Mouse (Mus musculus): ENCODE measurements around the gene Rpl31.

Rpl31 gene

DNA sequence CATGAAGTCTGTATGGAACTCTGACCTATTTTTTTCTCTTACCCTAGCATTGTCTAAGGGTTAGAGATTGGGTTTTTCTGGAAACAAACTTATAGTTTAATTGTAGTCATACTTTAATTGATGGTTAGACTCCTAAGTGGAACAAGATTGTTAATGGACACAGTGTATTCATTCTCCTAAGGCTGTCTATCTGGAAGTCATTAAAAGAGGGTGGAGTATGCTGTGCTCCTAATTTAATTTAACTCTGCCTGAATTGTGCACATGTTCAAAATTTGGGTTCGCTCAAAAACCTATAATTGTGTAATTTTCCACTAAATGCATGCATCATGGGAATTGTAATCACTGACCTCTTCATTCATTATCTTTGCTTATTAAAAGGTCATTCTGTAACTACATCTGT lies 2.1 kb upstream of the Rpl31 start:
- in situ Hi-C loops (cut with MboI, MseI) = no loop called here

DNA sequence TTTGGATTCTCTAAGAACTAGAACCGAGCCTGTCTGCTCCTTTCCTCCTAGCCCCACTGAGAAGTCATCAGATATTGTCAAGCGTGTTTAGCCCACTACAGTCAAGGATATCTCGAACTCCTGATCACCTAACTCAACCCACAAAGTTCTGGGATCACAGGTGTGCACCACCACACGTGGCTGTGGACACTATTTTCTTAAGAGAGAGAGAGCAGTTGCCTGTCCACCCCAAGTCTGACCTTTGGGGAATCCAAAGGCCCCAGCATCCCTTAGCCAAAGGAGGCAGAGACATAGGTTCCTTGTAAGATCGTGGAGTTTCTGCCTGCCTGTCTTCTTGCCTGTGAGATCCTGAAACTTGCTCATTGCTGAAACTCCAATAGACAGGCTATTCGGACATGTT lies 597 bp upstream of the Rpl31 start:
- in situ Hi-C loops (cut with MboI, MseI) = no loop called here

DNA sequence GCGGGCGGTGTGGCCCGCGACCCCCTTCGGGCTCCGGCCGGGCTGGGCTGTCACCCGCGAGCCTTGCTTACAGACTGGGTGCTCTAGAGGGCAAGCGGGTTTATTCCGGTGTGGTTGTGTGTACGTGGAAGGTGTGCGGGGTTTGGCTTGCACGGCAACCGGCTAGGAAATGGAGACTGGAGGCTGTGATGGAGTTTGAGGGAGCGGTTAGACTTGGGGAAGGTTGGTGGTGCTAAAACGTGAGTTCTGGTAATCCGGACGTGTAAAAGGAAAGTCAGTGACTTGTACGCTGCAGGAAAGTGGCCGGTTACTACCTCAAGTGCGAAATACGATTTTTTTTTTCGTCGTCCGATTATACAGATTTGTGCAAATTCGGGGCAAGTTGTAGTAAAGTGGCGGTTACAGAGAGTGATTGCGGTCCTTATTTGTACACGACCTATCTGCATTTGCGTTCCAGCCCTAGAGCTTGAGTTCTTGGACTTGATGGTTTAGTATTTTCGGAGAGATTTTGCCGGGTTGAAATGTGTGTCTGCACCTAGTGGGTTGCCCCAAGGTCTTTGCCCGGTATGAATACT lies 712 bp downstream of the Rpl31 start:
- in situ Hi-C loops (cut with MboI, MseI) = no loop called here

DNA sequence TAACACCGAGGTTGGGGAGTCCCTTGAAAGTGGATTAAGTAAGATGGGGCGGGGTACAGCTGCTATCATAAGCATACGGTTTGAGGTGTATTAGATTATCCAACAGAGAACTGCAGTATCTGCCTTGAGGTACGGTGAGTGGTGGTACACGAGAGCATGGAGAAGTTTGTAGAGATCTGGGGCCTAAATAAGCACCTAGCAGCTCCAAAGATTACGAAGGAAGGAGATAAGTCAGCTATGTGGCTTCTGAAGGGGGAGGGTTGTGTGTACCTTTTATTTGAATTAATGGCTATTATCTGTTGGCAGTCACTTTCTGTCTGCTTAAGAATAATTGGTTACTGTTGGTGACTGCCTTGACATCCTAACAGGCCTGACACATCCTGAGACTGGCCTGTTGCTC lies 2.8 kb downstream of the Rpl31 start:
- in situ Hi-C loops (cut with MboI, MseI) = no loop called here

DNA sequence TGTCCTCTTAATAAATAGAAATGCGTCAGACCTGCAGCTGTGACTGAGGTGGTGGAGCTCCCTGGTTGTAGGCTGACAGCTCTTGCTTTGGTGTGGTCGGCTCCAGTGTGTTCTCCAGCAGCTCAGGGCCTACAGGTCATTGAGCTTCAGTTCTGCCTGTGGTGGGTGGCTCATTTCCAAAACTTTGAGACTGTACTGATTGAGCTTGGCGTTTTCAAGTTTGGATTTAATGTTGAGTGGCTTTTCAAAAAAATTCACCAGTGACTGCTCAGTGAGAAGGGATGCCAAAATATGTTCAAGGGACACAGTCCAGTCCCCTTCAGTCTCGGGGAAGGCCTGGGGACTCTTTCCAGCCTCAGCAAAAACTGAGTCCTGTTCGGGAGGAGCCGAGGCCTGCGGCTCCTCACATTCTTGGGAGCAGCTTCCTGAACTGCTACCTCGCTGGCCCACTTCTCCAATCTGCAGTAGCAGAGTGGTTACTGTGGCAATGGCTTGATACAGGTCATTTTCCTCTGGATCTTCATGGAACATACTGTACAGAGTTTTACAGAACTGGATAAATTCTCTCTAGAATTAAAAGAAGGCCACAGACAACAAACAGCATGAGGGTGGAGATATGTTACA lies 4.7 kb downstream of the Rpl31 start:
- in situ Hi-C loops (cut with MboI, MseI) = no loop called here

DNA sequence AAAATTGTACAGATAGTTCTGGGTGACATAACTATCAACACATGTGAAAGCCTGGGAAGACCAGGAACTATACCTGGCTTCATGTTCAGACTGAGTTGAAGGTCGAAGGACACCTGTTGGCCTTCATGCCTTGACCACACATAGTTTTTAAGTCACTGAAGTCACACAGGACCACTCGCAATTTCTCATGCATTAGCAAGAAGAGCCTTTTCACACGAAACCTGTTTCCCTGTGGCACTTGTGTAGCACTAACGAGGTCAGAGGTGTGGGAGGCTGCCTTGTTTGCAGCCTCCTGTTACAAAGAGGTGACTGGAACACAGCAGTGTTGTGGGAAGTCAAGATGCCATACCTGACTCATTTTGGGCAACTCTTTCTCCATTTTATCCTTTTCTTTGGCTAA lies 5.7 kb downstream of the Rpl31 start:
- in situ Hi-C loops (cut with MboI, MseI) = no loop called here

DNA sequence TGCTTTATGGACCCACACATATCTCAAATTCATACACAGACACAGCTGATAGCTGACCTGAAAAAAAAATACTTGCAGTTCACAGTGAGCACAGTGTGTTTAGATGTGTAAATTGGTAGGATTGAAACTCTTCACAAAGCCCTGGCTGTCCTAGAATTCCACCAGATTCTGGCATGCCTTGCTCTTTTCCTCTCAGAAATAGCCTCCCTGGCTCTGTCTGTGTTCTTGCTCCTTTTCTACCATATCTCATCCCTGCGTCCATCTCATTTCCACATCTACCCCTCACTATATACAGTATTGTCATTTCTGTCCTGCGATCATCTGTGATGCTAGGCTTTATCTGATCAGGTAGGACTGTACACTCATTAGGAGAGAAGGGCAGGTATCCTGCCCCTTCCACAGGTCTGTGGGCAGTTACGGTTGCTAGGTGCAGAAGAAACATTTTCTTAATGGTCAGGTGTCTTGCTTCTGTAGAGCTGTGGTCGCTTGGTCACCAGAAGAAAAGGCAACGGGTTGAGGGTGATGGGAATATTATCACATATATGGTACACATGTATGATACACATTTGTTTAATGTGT lies 6.7 kb downstream of the Rpl31 start:
- in situ Hi-C loops (cut with MboI, MseI) = no loop called here

GRCm38 (mm10) chr1:39376121-39376520 lies 8.5 kb downstream of the Rpl31 start:
- in situ Hi-C loops (cut with MboI, MseI) = no loop called here

DNA sequence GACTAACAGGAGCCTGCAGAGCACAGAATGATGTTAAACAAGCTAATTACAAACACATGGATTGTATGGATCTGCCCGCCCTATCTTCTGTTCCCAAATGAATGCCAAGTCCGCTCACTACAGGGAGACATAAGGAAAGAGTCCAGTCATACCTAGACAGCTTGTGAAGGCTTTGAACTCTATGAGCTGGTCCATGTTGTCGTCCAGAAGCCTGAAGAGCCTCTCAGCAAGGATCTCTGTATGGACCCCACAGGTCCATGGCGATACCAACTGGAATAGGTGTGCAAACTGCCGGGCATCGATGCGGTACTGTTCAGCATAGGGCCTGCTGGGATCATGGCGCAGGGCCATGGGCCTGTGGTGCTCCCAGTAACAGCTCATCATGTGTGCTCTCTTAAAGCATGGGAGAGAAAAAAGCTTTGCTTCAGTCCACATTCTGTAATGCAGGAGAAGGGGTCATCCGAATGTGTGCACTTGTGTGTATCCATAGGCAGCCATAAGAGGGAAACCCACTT lies 9.1 kb downstream of the Rpl31 start:
- in situ Hi-C loops (cut with MboI, MseI) = no loop called here

DNA sequence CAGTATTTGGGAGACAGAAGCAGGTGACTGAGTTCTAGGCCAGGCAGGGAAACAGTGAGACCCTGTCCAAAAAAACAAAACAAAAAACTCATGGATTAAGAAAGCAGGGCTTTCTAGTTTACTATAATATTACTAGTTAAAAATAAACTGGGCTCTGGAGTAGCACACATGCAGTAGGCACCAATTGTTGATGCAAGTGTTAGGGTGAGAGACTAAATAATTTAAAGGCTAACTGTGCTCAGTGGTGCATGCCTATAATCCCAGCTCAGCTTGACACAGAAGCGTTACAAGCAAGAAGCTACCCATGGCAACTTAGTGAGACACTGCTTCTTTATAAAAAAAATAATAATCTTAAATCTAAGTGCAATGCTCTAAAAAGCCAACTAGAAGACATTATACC lies 10.9 kb downstream of the Rpl31 start:
- in situ Hi-C loops (cut with MboI, MseI) = no loop called here

- in situ Hi-C loops (cut with MboI, MseI) = no loop called here
Observed at GRCm38 (mm10) chr1:39379021-39379420, 11.4 kb downstream of the Rpl31 start.

GRCm38 (mm10) chr1:39381017-39381416 lies 13.4 kb downstream of the Rpl31 start:
- in situ Hi-C loops (cut with MboI, MseI) = no loop called here

GRCm38 (mm10) chr1:39384914-39385313 lies 17.3 kb downstream of the Rpl31 start:
- in situ Hi-C loops (cut with MboI, MseI) = no loop called here

DNA sequence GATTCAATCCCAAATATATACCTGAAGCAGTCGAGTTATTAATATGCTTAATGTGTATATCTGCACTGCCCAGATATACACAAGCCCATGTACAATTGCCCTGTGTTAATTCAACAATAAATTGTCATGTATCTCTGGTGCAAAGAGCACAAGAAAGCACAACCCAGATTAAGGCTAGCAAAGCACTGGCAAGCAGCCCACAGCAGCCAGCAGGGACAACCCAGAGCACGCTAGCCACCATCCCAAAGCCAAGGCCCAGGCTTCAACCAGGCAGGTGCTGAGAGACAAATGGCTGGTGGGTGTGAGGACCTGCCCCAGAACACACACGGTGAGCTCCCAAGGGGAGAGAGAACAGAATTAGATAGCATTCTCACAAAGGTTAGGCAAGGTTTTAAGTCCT lies 18.8 kb downstream of the Rpl31 start:
- in situ Hi-C loops (cut with MboI, MseI) = no loop called here

DNA sequence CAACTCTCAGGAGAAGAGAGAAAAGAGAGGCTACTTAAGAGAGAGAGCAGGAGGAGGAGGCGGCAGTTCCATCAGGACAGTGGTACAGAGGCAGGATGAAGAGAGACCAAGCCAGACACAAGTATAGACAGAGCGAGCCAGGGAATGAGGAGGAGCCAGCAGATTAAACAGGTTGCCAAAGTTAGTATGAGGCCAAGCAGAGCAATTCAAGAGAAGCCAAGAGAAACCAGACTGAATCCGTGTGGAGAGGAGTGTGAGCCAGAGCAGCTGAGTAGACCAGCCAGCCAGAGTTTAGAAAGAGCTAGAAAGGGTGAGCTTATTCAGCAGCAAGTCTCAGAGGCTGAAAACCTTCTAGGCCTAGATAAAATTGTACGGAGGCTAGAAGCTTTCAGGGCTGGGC lies 19.9 kb downstream of the Rpl31 start:
- in situ Hi-C loops (cut with MboI, MseI) = no loop called here

GRCm38 (mm10) chr1:39388163-39388562 lies 20.5 kb downstream of the Rpl31 start:
- in situ Hi-C loops (cut with MboI, MseI) = no loop called here

GRCm38 (mm10) chr1:39389338-39389737 lies 21.7 kb downstream of the Rpl31 start:
- in situ Hi-C loops (cut with MboI, MseI) = no loop called here

- in situ Hi-C loops (cut with MboI, MseI) = loop anchor here (5.0 to 10.0 kb wide), 2 partner anchors 113 to 131 kb away; no protein-coding TSS in a partner anchor
Observed at GRCm38 (mm10) chr1:39391652-39392051, 24.0 kb downstream of the Rpl31 start.

DNA sequence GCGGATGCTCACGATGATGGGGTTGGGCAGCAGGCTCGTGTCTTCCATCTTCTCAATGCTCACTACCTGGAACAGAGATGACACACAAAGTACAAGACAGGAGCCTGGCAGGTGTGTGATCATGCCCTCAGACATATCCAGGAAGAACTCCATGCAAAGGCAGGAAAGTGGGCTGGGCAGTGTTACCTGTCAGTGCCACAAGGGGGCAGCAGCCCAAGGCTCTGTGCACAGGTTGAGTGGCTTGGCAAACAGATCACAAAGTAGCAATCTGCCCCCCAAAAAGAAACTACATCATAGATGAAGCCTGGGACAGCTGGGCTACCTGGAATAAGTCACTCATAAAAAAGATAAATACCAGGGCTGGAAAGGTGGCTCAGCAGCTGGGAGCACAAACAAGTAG lies 24.5 kb downstream of the Rpl31 start:
- in situ Hi-C loops (cut with MboI, MseI) = loop anchor here (5.0 to 10.0 kb wide), 2 partner anchors 113 to 130 kb away; no protein-coding TSS in a partner anchor

GRCm38 (mm10) chr1:39393217-39393867 lies 25.7 kb downstream of the Rpl31 start:
- in situ Hi-C loops (cut with MboI, MseI) = loop anchor here (5.0 to 10.0 kb wide), 2 partner anchors 111 to 129 kb away; no protein-coding TSS in a partner anchor

DNA sequence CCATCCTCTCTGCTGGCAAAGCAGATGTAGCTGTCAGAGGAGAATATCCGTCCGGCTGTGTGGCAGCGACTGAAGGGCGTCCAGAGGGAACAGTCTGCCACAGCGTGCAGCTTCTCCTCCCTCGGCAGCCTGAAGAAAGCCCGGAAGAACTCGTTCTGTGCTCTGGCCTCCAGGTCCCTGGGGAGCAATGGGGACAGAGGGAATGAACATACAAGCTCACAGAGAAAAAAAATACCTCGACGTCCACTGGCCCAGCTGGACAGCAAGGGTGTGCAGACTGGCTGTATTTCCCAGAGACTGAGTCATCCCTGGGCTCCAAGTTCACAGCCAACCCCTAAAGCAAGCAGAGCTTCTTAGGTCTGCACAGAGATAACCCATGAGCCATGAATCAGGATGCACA lies 26.5 kb downstream of the Rpl31 start:
- in situ Hi-C loops (cut with MboI, MseI) = loop anchor here (5.0 to 10.0 kb wide), 2 partner anchors 111 to 128 kb away; no protein-coding TSS in a partner anchor

GRCm38 (mm10) chr1:39394650-39395049 lies 27.0 kb downstream of the Rpl31 start:
- in situ Hi-C loops (cut with MboI, MseI) = loop anchor here (5.0 to 10.0 kb wide), 2 partner anchors 110 to 128 kb away; no protein-coding TSS in a partner anchor

All from T-helper 17 cell (primary cell).